Mouse (Mus musculus) effector memory CD4-positive, alpha-beta T cell, adult 5 months (primary cell): ENCODE data around the gene Ano10. TPM values are rescaled to one million over a fixed set of nuclear protein-coding genes. Genes with fewer than 3 reads are reported as not detected.

Source experiments
- polyA plus RNA-seq: library from polyadenylated mRNA; unstranded; fragments of 100-300 nt; shearing (Covaris generic); gene quantifications from one replicate; pipeline ENCODE4 v1.2.1, GENCODE M21; 2017

The Ano10 gene
- polyA plus RNA-seq, result 32.1 TPM

DNA sequence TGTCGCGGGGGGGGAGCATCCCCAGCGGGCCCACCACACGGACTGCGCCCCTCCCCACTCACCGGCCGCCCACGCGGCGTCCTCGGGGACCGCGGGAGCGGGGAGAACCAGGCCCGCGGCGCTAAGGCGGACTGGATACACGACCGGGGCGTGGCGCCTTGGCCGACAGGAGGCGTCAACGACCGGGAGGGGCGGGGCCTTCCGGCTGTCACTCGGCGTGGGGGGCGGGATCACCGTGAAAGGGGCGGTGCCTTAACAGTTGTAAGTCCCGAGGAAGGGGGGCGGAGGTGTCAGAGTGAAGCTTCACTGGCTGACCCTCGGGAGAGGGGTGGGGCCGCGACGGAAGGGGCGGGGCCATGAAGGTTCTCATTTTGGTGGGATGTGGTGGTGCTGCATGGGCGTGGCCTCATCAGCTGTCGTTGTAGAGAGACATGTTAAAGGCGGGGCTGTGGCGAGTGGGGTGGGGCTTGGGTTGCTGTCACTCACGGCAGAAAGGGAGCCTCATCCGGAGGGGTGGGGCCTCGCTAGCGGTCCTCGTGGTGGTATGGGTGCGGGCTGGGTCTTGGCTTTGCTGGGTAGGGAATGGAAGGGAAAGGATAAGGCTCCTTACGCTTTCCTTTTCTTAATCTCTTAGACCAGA is at the start of gene Ano10:
Gene Ano10, minus strand, starts transcription at position 182 of the 640 bp plus-strand sequence.

Other genes with a start within 250 kb of the Ano10 start
- gene Snrk, start 177.2 kb downstream of the Ano10 start, polyA plus RNA-seq, result 93.4 TPM
- 20.9 TPM for gene Abhd5, start 57.2 kb upstream of the Ano10 start, polyA plus RNA-seq